Mouse (Mus musculus): ENCODE measurements around the gene Trpm3.

Gene Trpm3

DNA sequence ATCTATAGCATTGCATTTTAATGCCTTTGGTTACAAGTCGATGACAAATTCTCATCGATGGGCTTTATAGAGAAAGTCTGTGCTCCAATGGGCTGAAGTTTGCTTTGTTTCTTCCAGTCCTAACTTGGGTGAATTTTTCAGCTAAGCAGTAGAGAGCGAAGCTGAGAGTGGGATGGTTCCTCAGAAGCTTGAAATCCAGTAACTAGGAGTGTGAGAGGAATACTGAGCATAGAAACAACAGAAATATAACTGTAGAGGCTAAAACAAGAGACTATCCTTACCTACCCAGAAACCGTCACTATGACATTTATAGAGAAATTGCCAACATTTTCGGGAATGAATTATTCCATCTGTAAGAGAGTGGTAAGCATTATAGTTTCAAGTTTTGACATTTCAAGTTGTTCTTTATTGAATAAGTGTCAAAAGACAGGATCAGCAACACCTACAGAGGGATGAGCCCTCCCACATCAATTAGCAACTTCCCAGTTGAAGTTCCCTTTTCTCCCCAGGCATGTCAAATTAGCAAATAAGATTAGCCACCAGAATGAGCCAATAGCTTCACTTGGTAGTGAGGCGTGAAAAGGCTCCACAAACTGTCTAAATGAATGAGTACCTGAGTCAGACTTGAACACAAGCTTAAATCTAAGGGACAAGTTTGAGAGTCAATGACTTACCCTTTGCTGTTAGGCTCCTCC lies 339.6 kb downstream of the Trpm3 start:
- no peak for DNase-seq (ENCODE audit: low spot score)

DNA sequence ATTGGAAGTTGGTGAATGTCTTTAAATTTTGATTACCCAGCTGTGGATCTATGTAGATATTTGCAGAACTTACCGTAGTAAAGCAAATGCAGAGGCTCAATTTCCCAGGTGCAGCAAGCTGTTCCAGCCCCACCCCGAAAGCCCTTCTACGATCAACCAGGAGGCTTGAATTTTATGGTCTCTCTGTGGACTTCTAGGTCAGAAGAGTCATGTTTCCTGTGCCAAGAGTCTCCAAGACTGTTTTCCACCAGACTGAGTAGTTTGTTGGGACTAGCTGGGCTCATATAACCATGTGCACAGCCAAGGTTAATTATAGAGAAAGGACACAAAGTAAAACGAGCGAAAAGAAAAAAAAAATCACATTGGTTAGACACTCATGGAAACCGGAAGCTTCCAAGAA lies 364.6 kb downstream of the Trpm3 start:
- DNase-seq (ENCODE audit: low spot score), result no peak

DNA sequence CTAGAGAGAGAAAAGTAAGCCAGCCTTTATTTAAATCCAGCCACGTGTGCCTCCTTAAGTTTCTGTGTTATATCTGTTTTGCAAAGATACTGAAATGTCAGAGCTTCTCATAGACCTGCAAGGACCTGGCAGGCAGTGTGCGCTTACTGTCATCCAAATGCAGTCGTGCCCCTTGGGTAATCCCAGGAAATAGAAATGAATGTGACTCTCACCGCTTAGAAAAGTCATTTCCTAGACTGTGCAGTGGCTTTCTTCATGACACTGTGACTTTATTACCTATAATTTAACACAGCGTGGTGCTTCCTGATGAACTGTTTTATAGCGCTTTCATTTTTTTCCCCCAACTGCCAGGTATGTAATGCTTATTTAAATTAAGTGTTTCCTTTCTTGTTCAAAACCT lies 379.7 kb downstream of the Trpm3 start:
- no peak for DNase-seq (ENCODE audit: low spot score)

DNA sequence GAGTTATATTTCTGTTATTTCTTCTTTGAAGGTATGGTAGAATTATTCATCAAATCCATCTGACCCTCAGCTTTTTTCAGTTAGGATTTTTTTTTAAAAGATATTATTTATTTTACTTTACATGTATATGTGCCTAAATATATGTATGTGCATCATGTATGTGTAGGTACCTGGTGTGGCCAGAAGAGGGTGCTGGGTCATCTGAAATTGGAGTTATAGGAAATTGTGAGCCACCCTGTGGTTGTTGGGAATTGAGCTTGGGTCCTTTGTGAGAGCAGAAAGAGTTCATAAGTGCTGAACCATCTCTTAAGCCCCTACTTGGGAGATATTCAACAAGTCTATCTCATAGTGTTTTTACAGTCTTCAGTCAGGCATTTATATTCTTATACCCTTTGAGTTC lies 389.1 kb downstream of the Trpm3 start:
- DNase-seq (ENCODE audit: low spot score), result no peak

DNA sequence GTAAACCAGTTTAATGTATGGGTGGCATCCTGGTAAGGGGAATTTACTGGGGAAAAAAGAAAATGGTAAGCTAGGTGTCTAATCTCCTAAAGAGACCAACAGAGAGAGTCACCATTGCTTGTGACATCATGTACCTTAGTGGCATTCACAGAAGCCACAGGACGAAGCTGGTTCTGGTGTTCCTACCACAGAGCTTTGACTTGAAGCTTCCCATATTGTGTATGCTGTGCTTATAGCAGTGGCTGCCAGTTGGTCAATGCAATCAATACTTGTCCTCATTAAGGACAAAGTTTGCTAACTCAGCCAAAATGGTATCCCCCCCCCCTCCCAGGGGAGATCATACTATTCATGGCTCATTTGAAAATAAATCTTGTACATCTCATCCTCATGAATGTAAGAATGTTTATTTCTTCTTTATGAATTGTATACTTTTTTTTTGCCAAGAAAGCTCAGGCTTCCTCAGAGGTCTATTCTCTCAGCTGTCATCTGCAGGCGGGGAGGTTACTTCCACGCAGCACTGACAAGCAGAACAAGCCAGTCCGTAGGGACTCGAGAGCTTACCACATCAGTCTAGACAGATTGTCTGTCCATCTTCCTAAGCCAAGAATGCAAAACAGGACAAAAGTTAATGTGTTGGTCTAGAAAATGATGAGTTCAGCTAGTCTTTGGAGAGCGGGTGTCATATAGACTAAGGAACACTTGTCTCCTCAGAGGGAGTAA lies 404.3 kb downstream of the Trpm3 start:
- no peak for DNase-seq (ENCODE audit: low spot score)

DNA sequence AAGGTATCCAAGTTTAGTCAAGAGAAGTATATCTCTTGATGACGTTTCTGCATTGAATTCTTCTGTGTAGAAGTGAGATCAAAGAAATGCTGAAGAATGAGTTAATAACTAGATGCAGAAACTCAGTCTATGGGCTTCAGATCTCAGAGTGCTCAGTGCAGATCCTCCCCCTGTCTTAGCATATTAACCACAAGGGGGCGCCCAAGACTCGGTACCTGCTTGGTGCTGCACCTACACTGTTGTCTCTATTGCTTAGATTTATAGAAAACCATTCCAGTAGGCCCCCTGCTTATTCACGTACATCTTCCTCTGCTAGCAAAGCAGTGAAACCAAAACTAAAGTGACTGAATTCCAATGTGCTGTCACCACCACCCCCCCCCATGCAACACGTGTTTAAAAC lies 413.3 kb downstream of the Trpm3 start:
- DNase-seq (ENCODE audit: low spot score), result peak; percentile 21

DNA sequence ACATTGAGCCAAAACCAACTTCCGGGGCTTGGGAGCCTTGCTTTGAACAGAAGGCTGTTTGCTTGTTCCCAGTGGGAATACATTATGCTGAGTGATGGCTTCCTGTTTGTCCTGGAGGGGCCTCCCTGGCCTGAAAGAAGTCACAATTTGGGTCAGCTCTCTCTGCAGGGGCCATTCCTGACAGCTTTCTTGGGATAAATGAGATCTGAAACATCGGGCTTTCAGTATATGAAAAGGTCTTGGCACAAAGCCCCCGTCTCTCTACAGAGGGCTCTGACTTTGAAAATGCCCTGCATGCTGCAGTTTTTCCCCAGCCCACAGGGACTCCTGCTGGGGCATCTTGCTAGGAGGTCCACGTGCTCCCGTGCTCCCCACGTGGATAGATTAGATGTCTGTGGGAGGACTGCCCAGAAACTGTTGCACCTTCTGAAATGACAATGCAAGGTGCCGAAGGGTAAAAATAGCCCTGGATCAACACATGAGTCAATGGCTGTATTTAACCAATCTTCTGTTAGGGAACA lies 415.6 kb downstream of the Trpm3 start:
- DNase-seq (ENCODE audit: low spot score), result peak; percentile 3

DNA sequence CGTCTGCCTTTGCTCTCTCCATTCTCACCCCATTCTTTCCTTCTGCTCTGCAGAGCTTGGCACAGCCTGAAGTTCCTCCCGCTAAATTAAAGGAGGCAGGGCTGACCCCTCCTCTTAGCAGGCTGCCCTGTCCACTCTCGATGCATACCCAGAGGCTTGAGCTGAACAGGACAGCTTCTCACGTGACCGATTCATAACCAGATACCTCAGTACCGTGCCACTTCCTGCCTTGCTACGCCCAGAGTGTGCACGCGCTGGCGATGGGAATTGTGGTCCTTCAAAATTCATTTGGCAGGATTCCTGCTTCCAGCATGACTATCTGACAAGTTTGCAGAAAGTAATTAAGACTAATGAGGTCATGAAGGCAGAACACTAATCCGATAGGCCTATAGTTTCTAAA lies 433.6 kb downstream of the Trpm3 start:
- no peak for DNase-seq (ENCODE audit: low spot score)

DNA sequence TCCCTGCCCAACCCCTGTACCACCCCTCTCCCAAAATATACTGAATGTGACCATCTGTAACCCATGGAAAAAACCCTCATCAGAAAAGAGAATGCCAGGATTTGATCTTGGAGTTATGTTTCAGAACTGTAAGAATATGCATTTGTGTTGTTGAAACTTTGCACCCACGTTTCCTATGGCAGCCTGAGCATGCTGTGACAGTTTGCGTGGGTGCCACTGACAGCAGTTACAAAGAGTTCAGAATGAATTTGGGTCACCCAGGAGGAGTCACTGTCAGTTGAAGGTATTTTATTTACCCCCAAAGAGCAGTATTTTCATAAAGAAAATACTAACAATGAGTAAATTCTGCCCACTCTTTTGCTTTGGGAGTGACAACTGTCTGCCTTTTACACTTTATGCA lies 434.0 kb downstream of the Trpm3 start:
- no peak for DNase-seq (ENCODE audit: low spot score)

DNA sequence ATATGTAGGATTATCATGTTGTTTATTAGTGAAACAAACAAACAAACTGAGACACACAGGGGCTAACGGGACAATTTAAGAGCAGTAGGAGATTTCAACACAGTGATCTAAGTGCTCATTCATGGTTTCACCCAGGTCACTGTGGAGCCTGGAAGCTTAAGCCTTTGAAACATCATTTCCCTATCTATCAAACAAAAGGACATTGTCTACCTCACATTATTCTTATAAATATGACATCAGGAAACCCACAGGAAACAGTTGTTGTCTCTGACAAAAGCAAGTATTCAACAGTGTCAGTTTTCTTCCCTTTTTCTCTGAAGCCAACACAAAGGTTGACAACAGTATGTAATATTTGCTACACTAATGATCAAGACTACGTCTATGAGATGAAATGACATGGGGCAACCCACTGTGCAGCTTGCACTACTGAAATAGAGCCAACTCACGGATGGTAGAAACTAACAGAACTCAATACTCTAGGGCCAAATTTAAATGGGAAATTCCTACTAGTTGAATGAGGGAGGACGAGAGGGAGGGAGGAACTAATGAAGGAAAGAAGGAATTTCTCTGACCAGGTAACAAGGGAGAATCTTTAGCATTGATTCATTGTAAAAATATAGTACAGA lies 443.4 kb downstream of the Trpm3 start:
- no peak for DNase-seq (ENCODE audit: low spot score)

DNA sequence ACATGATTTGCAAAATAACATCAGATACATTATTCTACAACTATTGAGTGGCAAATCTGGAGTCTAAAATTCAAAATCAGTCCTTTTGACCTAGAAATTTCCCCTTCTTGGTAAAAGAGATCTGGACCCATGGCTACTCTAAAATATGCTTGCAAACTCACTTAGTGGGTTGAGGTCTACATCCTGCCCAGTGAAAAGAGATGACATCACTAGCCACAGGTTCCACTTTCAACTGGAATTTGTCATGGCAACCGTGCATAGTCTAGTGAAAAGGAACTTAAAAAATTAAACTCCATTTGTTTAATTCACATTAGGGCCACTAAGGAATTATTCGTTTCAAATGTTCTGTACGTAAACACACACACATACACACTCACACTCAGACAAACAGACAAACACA lies 455.6 kb downstream of the Trpm3 start:
- no peak for DNase-seq (ENCODE audit: low spot score)

DNA sequence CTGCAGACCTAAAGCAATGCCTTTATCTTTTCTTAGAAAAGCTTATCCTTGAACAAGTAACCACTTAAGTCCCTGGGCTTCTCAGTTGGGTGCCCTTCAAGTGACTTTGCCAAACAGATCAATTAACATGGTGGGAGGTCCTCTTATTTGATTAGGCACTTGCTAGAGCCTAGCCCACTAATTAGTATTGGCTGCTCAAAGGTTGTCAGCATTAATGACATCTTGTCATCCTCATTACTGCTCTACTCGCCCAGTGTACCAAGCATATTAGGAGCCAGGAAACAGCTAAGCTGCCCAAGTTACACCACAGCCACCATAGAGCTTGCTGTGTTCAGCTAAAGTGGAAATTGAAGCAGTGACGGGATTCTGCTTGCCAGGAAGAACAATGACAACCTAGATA lies 456.4 kb downstream of the Trpm3 start:
- no peak for DNase-seq (ENCODE audit: low spot score)

DNA sequence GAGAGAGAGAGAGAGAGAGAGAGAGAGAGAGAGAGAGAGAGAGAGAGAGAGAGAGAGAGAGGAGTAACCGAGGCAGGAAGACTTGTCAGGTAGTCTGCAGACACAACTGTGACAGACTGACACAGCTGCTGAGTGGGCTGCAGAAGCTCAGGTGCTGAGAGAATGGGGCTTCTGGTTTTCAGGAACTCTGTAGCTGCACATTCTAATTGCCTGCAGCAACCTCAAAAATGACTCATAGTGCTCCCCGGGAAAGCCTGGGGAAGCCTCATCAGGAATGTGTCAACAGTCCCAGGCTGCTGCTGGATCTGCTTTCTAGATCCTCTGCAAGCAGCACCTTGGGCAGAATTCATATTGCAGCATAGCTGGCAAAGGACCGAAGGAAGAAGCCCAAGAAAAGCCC lies 457.9 kb downstream of the Trpm3 start:
- peak; percentile 9 for DNase-seq (ENCODE audit: low spot score)

DNA sequence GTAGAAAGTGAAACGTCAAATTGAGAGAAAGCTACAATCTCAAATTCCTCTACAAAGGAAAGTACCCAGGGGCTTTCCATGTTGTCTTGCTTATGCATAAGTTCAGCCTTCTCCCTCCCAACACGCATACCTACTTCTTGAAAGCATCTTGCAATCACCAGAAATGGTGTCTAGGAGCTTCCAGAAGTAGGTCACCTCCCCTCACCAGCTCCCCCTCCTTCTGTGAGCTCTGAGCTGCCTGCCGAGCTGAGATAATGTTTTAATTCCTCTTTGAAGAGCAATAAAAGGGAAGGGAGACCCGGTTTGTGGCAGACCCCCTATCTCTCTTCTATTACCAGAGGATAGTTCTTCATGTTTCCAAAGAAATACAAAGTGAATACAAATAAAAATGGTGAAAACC lies 465.5 kb downstream of the Trpm3 start:
- no peak for DNase-seq (ENCODE audit: low spot score)

DNA sequence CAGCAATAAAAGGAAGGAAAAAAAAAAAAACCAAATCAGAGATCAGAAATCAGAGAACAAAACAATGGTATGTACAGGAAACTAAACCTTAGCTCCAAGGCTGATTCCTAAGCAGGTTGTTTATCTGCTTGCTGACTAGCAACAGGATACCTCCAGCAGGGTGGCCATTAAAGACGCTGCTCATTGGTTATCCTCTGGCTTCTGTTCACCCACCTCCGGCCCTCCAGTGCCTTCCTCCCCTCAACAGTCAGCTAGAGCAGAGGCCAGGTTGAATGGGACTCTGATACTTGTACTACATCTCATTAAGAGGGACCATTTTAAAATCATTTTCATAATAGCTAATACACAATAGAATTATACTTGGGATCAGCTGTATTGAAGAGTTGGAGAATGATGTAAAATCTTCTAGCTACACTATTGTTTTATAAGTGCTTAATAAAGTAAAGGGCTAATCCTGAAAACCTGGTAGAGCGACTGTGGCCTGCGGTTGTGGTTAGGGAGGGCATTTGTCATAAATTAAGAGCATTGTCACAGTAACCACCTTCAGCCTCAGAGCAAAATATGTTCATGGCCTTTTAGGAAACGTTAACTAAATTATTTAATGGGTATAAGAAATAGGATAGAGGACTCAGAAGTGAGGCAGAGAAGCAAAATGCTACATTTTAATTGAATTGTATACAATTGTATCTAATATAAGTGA lies 469.3 kb downstream of the Trpm3 start:
- no peak for DNase-seq (ENCODE audit: low spot score)

DNA sequence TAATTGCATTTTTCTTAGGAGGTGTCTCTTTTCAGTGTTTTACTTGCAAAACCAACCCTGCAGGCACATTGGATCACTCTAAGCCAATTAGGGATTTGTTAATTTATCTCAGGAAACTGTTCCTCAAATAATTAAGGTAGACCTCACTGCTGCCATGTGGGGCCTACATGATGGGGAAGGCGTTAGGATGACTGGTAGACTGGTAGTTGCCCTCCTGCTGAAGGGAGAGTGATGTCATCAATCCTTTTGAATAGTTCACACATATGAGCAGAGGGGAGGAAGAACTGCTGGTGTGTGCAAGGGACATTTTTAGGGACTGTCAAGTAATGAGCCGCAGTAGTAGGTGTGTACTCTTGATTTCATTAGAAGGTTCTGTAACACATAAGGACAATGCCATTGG lies 472.8 kb downstream of the Trpm3 start:
- no peak for DNase-seq (ENCODE audit: low spot score)

DNA sequence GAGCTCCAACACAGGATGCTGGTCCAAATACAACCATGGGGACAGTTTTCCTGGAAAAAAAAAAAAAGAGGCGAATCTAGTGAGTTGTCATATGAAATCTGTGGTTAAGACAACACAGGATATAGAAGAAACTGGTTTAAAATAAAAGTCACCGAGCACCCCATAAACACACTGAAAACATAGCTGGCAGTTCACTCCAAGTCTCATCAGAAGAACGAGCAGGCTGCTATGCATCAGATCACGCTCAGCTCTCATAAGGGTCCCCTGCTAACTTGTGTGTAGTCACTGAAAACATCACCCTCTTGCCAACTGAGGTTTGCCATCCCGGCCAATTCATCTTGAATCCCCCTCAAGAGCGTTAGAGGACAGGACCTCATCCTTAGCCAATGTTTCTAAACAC lies 476.5 kb downstream of the Trpm3 start:
- no peak for DNase-seq (ENCODE audit: low spot score)

DNA sequence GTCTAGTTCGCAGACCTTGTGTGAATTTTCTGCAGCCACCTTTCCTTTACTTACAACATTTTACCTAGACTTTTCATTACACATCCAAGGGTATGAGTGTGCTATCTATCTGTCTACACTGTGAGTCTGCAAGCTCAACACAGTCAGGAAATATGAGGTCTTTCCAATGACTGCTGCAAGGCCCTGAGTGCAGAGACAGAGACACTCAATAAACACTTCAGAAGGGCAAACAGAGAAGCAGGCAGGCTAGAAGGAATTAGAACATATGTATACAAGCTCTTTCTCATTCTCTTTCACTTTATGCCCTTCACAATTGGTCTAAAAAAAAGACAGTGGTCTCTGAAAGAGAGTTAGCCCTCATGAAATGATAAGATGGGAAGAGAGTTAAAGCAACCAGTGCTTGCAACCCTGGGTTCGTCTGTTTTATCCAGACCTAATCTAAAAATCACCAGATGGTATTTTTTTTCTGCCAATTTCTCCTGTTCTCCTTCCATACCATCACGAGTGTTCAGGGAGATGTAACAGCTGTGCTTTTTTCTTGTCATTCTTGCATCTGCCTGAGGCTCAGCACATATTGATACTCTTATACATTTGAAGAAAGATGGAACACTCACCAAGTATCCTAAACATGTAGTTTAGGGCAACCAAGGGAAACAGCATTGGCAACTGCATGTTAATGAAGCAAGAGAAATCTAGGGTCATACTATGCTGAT lies 486.1 kb downstream of the Trpm3 start:
- peak; percentile 13 for DNase-seq (ENCODE audit: low spot score)

DNA sequence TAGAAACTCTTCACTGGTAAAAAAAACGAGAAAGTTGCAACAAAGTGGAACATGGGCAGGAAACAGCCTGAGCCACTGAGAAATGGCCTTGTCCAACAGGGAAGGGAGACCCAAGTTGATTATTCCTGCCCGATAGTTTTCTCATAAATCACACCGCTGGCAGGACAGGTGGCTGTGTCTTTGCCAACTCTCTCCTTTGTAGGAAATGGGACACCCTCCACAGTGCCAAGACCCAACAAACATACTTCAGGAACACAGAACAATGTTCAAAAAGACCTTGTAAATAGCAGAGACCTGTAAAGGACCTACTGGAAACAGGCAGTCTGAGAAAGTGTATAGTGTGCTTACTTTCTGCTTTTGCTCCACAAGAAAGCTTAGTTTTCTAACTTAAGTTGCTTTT lies 490.0 kb downstream of the Trpm3 start:
- DNase-seq (ENCODE audit: low spot score), result no peak

DNA sequence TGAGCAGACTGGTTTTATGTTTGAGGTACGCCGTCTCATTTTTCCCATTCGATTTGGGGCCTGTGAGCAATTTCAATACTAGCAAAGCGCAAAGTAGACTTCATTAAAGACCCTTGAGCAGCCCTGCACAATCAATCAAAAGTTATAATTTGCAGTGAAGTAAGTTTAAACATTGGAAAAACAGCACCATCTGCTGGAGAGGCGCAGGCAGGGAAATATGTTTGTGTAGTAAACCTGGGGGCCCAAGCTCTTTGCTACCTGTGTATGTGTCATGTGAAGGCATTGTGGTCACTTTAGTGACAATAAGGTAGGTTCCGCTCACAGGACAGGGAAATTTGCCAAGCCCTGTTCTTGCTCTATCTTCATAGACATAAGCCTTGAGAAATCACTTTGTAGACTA lies 492.5 kb downstream of the Trpm3 start:
- DNase-seq (ENCODE audit: low spot score), result peak; percentile 22

DNA sequence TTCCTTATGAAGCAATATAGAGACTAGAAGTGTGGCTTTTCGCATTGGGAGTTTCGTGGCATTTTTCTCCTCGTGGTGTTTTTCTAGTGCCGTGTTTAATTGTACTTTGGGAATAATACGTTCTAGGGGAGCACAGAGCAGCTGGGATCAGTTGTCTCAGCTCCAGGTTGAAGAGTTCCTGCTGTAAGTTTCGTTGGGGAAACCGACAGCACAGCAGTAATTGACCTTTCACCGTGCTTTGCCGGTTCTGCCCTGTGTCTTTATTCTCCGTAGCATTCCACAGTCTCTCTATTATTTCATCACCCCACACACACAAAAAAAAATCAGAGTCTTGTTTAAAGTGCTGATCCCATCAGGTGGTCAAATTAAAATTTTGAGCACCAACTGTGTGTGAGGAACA lies 496.8 kb downstream of the Trpm3 start:
- DNase-seq (ENCODE audit: low spot score), result no peak

DNA sequence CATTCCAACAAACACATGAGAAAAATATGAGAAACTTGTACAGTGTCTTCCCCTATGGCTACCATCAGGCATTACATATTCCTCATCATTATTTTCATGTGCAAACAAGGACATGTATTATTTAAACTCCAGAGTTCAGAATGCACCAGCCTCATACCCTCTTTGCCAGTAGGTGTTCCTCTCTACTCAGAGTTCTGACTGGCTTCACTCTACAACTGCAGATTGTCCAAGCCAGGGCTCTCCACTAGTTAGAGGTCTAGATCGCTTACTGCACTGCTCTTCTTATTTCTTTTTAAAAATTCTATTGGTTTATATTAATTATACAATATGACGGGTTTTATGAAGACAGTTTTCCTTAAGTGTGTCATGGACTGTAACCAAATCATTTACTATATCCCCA lies 498.9 kb downstream of the Trpm3 start:
- no peak for DNase-seq (ENCODE audit: low spot score)
